Mouse (Mus musculus) CH12.LX (cell line): ENCODE results near the gene Ptprd.

Source experiments
- CTCF ChIP-seq, 2 experiments: IDR thresholded peaks in 1 of 2; conservative IDR thresholded peaks in 1 of 2; 2 replicates each; pipeline ENCODE4 v1.5.1; 2011 to 2012; ENCODE audit warnings: low read depth in 2 of 2, low read length in 2 of 2, improper control_type of control experiment in 1 of 2, inconsistent platforms in 1 of 2, mild to moderate bottlenecking in 1 of 2, moderate library complexity in 1 of 2
- E2F4 ChIP-seq: IDR thresholded peaks from 2 replicates; pipeline ENCODE4 v1.6.1; 2011; ENCODE audit warnings: low read depth, low read length, improper control_type of control experiment; ENCODE audit not compliant: insufficient replicate concordance
- ETS1 ChIP-seq: conservative IDR thresholded peaks from 2 replicates; pipeline ENCODE4 v1.6.1; 2012; ENCODE audit warnings: low read depth, mild to moderate bottlenecking, inconsistent platforms, low read length, improper control_type of control experiment, moderate library complexity
- GABPA ChIP-seq: IDR thresholded peaks from 2 replicates; pipeline ENCODE4 v1.6.1; 2012; ENCODE audit warnings: low read depth, low read length, improper control_type of control experiment, inconsistent platforms; ENCODE audit not compliant: insufficient replicate concordance
- HCFC1 ChIP-seq: IDR thresholded peaks from 2 replicates; pipeline ENCODE4 v1.6.1; 2012; ENCODE audit warnings: low read depth, mild to moderate bottlenecking, inconsistent platforms, low read length, improper control_type of control experiment
- MAX ChIP-seq: IDR thresholded peaks from 2 replicates; pipeline ENCODE4 v1.6.1; 2011; ENCODE audit warnings: low read length, improper control_type of control experiment
- MEF2A ChIP-seq: IDR thresholded peaks from 2 replicates; pipeline ENCODE4 v1.6.1; 2014; ENCODE audit warnings: low read depth, mild to moderate bottlenecking, inconsistent platforms, low read length, improper control_type of control experiment, borderline replicate concordance
- NRF1 ChIP-seq: IDR thresholded peaks from 2 replicates; pipeline ENCODE4 v1.6.1; 2014; ENCODE audit warnings: low read depth, mild to moderate bottlenecking, inconsistent platforms, low read length, improper control_type of control experiment, moderate library complexity
- POLR2A ChIP-seq: IDR thresholded peaks from 2 replicates; pipeline ENCODE4 v1.6.1; 2011; ENCODE audit warnings: low read depth, mild to moderate bottlenecking, improper control_type of control experiment, low read length
- RCOR1 ChIP-seq: conservative IDR thresholded peaks from 2 replicates; pipeline ENCODE4 v1.6.1; 2012; ENCODE audit warnings: low read depth, mild to moderate bottlenecking, inconsistent platforms, low read length, improper control_type of control experiment
- TCF12 ChIP-seq: IDR thresholded peaks from 2 replicates; pipeline ENCODE4 v1.6.1; 2014; ENCODE audit warnings: low read depth, mild to moderate bottlenecking, inconsistent platforms, low read length, improper control_type of control experiment
- USF1 ChIP-seq: IDR thresholded peaks from 2 replicates; pipeline ENCODE4 v1.6.1; 2014; ENCODE audit warnings: low read depth, mild to moderate bottlenecking, inconsistent platforms, low read length, improper control_type of control experiment
- USF2 ChIP-seq: conservative IDR thresholded peaks from 2 replicates; pipeline ENCODE4 v1.6.1; 2011; ENCODE audit warnings: low read depth, low read length, improper control_type of control experiment
- ZKSCAN1 ChIP-seq: IDR thresholded peaks from 2 replicates; pipeline ENCODE4 v1.6.1; 2012; ENCODE audit warnings: low read depth, inconsistent platforms, low read length, improper control_type of control experiment, borderline replicate concordance

- TF ChIP-seq POLR2A, result no peak
- no peak for TF ChIP-seq CTCF (conservative IDR thresholded peaks at IDR 0.05 in 1 of 2, IDR thresholded peaks at IDR 0.05 in 1 of 2; ENCODE audit: low read depth in 2 of 2, low read length in 2 of 2)
- TF ChIP-seq GABPA, result no peak
- TF ChIP-seq USF1, result no peak
- TF ChIP-seq NRF1, result no peak
- no peak for TF ChIP-seq ETS1
- no peak for TF ChIP-seq E2F4
- no peak for TF ChIP-seq USF2
- no peak for TF ChIP-seq RCOR1
- TF ChIP-seq HCFC1, result no peak
- no peak for TF ChIP-seq MAX
- no peak for TF ChIP-seq TCF12
- TF ChIP-seq MEF2A, result no peak
- no peak for TF ChIP-seq ZKSCAN1
Observed at GRCm38 (mm10) chr4:77537843-77538242, 673.9 kb downstream of the Ptprd start.
